Mouse (Mus musculus): Measurements from ENCODE around the gene Gm20489.
A peak's percentile ranks its signal among the peaks of the same experiment; 100 is the strongest.

Gm20489 gene

DNA sequence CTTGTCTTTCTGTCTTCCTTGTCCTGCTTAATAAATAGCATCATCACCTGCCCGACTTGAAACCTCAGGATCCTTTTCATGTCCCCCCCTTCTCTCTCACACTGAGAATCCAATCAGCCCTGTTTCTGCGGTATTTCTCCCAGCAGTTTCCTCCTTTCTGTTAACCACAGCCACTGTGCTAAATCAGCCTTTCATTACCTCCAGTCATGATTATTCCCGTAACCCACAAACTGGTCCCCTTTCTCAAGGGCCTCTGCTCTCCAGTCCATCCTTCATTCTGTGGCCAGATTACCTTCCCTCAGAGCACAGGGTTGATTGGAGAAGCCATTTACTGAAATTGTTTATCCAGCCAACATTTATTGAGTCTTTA, at the start of gene Gm20489:
TSS of gene Gm20489 (minus strand) at position 269 of the 370 bp plus-strand sequence.
- DNase-seq: no peak

DNA sequence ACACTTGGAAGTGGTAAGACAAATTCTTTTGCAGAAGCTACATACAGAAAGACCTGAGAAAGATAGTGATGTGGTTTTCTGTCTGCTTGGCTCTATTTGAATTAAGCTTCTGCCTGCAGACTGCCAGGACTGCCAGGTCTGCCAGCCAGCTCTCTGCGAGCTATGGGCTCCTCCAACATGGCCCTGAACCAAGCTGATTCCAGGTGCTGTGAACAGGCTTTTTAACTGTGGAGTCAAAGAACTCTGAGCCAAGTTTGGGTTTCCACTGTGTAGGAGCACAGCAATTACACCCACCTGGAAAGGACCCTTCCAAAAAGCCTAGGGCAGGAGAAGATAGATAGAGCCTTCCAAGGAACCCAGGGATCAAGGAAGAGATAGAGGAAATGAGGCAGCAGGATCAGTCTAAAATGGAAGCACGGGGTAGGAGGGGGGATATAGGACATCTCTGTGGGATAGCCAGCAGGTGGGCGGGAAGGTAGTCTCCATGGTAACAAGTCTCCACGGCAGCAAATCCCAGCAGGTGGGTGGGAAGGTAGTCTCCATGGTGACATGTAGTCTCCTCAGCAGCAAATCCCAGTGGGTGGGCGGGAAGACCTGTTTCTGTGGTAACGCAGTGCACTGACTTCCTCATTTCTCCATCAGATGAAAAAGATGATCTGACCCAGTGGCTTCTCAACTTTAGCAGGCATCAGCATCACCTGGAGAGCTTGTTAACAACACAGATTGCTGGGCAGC, 45.0 kb upstream of the Gm20489 start:
- DNase-seq: no peak

DNA sequence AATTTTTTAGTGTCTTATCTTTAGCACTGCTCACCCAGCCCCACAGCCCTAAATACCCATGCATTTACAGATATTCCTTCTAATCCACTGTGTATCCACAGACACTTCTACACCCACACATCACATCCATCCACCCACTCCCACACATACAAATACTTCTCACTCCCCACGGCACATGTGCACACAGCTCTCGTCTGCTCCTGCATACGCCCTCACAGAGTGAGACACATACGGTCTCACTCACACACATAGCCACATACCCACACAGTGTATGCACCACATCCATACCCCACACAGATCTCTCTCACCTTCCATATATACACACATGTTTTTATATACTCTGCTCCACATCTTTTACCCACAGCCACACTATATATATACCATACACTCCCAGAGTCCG, 40.5 kb upstream of the Gm20489 start:
- no peak for DNase-seq

GRCm38 (mm10) chrX:101304646-101305045, 35.8 kb upstream of the Gm20489 start:
- no peak for DNase-seq

DNA sequence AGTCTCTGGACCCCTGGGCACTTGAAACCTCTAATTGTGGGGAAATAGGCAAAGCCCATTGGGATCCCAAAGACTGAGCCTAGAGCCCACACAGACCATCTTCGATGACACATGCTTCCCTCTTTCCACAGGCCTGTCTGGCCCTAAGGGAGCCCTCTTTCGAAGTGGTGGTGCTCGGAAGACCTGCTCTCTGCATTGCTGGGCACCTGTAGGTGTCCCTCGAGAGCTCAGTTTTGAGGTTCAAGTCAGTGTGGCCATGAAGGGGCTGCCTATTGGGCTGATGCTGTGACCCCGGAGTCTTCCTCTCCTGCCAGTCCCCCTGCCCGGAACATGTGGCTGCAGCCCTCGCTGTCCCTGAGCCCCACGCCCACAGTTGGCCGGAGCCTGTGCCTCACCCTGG, 32.8 kb upstream of the Gm20489 start:
- no peak for DNase-seq

DNA sequence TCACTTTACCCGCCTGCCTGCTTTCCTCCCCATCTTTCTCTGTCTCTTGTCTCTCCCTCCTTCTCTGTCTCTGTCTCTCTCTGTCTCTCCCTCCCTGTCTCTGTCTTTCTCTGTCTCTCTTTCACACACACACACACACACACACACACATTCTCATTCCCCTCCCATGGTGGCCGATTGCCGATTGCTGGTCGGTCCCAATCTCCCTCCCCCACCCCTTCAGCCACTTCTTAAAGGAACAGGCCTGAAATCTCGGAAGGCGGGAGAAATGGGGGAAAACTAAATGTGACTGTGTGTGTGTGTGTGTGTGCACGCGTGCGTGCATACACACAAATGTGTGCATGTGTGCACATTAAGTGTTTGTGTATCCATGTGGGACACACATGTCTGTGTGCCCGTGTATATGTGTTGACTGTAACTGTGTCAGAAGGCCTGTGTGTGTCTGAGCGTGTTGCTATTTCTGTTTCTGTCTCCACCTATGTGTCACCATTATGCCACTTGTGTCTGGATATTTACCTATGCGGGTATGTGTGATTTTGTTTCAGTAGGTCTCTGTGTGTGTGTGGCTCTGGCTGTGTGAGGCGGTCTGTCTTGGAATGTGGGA, 31.7 kb upstream of the Gm20489 start:
- DNase-seq: no peak

DNA sequence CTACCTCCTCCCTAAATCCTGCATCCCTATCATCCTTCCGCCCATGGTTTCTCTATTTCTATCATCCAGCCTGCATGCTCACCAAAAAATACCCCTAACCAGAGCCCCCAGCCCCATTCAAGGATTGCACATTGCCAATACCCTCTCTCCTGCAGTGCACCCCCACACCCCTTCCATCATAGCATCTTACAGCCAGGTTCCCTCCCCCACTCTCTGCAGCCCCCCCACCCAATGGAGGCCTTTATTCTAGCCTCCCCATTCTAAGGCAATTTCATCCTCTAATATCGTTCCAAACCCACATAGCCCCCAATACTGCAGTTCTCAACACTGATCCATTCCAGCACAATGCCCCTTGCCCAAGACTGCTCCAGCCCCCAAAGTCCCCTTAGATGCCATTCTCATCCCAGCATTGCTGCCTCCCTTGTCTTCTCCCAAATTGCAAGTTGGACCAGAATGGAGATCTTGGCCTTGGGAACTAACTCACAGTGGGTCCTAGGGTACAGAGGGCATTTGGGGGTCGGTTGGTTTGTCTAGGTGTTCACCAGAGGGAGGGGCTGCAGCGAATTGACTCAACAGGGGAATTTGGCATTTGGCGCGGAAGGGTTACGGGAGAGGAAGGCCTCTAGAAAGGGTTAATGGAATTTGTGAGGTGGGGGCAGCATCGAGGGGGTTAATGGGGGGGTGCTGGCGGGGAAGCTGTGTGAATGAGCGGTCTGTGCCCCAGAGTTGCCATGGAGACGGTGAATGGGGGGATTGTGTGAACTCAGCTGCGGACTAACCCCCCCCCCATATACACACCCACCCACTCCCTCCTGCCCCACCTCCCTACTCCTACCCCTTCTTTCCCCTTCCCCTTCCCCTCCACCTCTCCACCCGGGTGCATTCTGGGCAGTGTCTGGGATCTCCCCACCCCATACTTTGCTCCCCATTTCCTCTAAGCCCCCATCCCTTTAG, 30.9 kb upstream of the Gm20489 start:
- no peak for DNase-seq

- DNase-seq: no peak
Measured at GRCm38 (mm10) chrX:101299055-101299454, 30.2 kb upstream of the Gm20489 start, which contains the start of gene Nlgn3. Nlgn3 (plus strand) TSS chrX:101299168.

DNA sequence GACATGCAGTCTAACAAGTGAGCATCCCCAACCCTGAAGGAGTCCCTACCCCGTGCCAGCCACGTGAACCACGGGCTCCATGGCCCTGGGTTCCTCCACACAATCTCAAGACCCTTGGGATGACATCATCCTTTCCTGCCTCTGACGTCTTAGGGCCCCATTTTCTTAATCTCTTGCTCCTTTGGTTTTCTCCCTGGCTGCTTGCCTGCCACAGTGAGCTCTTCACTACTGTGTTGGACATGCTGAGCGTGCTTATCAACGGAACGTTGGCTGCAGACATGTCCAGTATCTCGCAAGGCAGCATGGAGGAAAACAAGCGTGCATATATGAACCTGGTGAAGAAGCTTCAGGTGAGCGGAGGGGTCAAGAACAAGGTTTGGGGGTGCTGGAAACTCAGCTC, 21.3 kb upstream of the Gm20489 start:
- no peak for DNase-seq

DNA sequence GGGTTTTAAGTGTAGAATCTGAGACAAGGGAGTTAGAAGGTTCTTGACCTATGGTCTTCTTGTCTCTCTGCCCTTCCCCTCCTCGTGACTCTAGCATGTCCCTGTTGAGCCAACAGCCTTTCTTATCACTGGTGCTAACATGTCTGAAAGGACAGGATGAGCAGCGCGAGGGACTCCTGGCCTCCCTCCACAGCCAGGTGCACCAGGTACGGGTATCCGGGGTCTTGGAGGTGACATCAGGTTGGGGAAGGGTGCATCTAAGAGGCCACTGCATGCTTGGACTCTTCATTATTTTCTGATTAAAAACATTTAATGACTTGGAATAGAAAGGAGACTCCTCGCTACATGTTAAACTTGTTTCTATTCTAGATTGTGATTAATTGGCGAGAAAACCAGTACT, 20.2 kb upstream of the Gm20489 start:
- no peak for DNase-seq

DNA sequence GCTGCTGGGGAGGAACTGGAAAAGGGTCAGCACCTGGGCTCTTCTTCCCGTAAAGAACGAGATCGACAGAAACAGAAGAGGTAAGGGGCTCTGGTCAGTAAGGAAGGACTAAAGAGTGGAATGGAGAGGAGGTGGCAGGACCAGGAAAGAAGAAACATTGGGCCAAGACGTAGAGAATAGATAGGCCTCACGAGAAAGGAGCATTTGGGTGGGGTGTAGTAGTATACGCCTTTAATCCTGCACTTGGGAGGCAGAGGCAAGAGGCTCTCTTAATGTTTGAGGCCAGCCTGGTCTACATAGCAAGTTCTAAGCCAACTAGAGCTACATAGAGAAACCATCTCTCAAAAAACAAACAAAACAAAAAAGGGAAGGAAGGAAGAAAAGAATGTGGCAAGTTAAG, 19.6 kb upstream of the Gm20489 start:
- no peak for DNase-seq

DNA sequence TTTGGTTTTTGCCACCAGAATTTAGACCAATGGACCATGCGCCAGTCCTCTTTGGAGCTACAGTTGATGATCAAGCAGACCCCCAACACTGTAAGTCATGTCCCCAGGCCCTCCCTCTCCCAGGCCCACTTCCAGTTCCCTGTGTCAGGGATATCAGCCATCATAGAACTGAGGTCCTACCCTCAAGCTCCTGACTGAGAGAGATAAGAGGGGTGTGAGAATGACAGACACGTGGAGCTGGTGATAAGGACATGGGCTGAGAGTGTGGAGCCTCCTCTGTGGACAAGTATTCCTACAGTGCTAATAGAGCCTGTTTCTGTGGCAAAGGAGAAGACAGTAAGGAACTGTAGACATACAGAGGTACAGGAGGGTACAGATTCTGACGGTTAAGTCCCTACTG, 18.7 kb upstream of the Gm20489 start:
- no peak for DNase-seq

DNA sequence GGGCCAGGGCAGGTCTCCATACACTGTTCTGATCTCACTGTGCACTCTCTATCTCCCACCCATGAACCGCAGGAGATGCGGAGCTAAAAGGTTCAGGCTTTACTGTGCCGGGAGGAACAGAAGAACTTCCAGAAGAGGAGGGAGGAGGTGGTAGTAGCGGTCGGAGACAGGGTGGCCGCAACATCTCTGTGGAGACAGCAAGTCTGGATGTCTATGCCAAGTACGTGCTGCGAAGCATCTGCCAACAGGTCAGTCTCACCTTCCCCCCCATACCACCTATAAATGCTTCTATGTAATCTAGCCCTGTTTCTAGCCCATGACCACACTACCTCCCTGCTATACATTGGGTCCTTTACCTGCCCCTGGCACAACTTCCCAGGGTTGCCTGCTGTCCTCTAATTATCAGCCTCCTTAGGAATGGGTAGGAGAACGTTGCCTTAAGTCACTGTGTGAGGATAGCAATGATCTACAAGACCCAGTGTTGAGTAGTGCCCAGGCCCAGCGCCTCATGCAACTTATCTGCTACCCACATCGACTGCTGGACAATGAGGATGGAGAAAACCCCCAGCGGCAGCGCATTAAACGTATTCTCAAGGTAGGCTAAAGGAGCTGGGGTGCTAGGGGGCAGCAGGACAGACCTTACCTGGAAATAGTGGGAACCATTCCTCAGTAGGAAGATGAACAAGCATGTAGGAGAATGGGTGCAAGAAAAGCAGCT, 17.3 kb upstream of the Gm20489 start:
- DNase-seq: no peak

- DNase-seq: peak in 1 of 2 experiments; percentile 35
Measured at GRCm38 (mm10) chrX:101285534-101285933, 16.7 kb upstream of the Gm20489 start.

- DNase-seq: no peak
Measured at GRCm38 (mm10) chrX:101282813-101283212, 14.0 kb upstream of the Gm20489 start.

DNA sequence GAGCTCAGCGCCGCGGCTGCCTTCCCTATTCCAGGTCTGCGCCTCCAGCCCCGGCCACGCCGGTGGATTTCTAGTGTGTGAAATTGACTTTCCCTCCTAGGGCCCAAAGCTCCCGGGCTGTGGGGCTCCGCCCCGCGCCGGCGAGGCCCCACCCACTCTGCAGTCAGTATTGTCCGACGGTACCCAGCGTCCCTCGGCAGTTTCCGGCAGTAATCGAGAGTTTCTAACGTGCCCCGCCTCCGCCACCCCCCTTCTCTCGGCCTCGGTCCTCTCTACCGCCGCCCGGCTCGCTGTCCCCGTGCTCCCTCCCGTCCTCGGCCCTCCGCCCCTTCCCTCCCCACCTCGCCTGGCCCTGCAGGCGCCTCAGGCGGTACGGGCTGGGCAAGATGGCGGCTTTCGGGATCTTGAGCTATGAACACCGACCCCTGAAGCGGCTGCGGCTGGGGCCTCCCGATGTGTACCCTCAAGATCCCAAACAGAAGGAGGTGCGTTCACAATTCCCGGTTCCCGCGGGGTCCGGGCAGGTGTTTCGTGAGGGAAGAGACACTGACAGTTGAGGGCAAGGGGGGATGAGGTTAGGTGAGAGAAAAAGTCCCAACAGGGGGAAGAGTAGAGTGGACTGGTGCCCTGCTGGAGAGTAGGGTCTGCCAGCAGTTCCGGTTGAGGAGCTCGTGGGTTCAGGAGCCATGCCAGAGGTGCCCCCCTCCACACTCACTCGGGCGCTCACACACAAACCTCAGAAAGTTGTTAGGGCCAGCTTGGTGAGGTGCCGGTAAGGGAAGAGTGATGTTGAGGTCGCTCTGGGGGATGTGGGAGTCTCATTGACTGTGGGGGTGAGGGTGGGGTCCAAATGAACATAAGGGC, 5.3 kb upstream of the Gm20489 start, which contains the start of gene Med12:
TSS of gene Med12 (plus strand) at position 156 of the 864 bp plus-strand sequence.
- peak; percentile 93 to 94 for DNase-seq

GRCm38 (mm10) chrX:101273410-101273809, 4.6 kb upstream of the Gm20489 start:
- DNase-seq: no peak

DNA sequence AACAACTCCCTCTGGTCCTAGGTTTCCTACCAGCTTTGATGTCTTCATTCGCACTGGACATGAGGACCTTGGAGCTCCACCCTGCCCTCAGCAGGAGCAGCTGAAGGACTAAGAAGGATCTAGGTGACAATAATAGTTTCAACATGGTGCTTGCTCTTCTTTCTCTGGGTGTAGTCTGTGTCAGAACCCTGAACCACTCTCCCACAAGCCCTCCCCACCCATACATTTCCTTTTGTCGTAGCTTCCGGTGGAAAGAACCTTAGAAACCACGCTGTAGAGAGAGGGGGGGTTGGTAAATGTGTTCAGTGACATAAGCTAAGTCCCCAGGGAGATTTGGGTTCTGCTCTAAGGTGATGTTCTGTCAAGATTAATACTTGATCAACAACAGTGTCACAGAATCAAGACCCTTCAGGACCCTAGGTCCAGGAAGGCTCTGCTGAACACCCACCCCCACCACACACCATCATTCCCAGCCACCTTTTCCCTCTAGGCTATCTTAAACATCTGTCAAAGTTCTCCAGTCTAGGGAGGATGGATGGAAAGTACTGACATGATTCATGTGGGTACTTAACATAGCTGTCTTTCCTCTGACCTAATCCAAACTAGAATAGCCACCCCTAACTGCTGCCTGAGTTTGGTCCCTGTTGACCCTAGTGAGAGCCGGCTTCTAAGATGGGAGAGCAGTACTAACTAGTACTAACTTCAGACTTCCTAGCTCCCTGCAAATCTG, 633 bp downstream of the Gm20489 start, which contains the start of gene Il2rg:
TSS of gene Il2rg (minus strand) at position 231 of the 730 bp plus-strand sequence.
- no peak for DNase-seq

DNA sequence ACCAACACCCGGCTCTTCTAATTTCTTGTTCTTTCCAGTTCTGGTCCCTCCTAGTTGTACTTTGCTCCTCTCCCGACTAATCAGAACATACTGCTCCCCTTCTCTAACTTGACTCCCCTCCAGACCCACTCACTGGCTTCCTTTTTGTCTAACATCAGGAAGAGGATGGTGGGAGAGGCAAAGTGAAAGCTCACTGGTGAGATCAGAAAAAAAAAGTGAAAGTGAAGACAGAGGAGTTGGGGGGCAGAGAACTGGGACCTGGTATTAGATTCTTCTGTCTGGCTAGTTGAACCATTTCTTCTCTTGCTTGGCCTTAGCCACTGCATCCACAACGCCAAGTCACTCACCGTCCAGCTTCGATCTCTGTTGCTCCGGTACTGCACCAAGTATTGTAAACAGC, 2.2 kb downstream of the Gm20489 start:
- no peak for DNase-seq

DNA sequence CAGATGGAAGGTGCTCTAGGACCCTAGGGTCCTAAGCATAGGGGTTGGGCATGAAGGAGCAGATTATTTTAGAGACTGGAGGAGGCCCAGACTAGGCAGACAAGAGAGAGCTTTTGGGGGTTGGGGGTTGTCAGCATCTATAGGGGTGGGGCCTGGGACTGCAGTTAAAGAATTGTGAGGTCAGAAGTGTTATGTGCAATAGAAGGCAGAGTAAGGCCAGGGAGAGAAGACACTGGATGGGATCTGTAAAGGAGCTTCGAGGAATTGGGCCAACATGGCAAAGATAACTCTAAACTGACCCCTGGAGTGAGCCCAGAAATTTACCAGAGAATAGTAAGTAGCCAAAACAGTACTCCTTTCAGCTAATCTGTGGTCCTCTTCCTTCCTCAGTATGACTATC, 4.9 kb downstream of the Gm20489 start, which contains the start of gene Gm614:
TSS of gene Gm614 (minus strand) at position 101 of the 400 bp plus-strand sequence.
- DNase-seq: no peak

Measured in kidney, adult 8-10 months (tissue).